Mouse (Mus musculus): ENCODE data around the gene Akap6.

Akap6 gene

DNA sequence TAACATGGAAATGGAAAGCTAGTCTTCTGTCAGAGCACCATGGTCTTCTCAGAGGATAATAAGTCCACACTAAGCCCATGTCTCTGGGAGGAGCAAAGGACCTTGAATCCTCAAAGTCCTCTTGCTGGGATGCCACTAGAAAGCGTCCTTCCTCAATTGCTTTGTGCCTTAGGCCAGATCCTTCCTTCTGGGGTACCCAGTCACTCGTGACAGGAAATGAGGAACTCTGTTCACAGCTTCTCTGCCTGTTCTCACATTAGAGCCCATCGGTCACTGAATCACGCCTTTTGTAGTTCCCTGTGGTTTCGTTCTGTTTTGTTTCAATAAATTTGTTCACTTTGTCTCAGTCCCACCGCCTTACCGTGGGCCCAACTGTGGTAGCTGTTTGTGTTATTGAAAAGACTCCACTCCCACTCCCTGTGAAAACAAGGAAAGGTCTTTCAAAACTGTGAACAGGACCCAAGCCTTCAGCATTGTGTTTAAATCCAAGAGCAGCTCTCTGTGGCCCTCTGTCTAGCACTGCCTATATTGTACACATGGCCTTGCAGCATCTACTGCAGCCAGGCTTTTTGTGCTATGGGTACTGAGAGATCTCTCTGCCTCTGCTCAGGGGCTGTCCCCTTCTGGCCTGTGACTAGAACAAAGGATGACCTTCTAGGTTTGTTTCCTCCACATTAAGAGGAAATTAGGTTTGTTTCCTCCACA lies 151.3 kb downstream of the Akap6 start:
- DNase-seq = no peak

DNA sequence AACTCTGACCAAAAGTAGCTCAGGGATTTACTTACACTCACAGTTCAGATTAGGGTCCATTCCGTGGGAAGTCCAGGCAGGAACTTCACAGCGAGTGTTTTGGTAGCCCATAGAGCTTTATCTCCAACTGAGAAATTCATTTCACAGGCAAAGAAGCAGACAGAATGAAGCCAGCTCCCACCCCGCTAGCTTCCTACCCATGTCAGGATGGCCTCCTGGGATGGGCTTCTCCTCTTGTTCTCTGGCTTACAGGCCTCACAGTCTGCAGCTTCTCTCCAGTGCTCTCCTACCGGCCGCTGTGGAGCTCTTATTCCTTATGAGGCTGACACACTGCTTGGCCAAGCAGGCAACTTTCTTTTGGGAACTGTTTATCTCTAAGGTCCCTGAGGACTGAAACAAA lies 152.0 kb downstream of the Akap6 start:
- DNase-seq = no peak

DNA sequence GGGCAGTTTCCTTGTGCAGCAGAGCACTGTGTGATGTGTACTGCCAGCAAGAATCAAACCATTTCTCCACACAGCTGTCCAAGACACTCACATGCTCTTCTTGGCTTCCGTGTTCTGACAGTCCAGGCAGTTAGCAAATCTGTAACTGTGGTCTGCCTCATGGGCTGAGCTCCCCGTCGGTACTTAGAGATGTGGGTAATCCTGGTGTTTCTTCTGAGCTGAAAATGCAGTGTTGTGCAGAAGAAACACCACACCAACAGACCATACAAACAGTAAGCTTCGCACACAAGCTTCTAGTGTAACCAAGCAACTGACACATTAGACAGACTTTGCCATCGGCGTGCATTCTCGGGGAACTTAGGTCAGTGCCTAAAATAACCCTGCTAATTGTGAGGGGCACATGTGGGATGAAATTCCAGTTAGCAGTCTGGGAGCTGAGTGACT lies 155.1 kb downstream of the Akap6 start:
- no peak for DNase-seq

DNA sequence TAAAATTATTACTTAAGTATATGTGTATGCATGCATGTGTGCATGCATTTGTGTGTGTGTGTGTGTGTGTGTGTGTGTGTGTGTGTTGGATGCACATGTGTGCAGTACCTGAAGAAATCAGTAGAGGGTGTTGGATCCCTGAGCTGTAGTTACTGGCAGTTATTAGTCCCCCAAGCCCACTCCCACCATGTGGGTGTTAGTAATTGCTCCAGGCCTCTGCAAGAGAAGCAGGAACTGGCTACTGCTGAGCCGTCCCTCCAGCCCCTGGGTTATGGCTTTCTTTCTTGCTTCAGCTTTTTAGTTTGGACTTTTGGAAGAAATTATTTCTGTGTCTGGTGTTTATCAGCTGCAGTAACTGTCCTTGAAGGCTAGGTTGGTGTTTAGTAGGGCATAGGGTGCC lies 156.9 kb downstream of the Akap6 start:
- DNase-seq = no peak

DNA sequence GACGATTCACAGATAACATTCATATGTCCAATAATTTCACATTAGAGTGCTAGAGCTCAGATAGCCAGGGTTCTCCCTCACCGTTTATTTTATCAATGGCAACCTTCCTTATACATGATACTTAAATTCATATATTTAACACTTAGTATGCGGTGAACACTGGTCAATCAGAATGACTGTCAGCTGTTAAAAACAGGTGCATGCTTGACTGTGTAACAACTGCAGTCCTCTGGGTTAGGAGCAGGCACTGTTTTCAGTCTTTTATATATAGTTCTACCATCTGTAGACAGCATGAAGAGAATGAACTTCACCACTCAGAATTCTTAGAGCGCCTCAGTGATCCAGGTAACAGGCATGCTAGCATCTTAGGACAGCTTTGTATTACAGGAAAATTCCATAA lies 158.1 kb downstream of the Akap6 start:
- no peak for DNase-seq

DNA sequence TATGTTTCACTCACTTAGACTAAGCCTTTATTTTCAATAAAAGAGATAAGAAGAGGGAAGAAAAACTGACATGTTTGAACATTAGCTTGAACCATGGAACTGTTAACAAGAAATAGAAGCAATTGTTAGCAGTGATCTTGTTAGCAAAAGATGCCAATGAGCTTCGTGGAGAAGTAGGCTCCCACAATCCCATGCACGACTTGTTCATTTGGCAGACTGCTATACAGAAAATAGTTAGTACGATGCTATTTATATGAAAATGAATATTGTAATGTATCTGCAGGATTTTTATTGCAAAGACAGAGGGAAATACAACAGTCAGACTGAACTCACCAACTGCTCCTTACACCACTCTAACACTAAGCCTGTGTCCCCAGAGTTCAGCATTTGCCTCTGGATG lies 162.7 kb downstream of the Akap6 start:
- DNase-seq = no peak

DNA sequence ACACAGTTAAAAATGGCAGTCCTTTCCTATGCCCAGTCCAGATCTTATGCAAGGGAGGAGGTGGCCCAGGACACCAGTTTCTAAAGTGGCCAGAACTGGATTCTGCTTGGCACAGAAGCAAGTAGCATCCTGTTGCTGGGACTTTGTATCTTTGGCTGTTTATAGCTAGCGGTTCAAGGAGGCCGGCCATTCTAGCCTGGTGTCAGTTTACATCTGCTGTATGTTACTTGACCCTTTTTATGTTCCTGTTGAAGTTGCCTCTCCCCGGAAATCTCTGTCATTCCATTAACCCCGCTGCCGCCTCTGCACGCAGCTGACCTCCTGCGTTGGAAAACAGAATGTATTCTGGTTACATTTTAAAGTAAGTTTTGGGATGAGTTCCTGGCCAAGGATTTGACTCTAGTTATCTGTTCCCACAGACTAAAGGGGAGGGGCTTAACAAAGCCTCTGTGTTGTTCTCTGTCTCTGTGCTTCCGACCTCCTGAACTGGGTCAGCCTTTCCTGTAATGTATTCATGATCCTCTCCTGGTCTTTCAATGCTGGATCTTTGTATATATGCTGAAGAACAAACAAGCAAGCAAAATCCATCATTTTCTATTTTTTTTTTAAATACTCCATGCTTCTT lies 168.9 kb downstream of the Akap6 start:
- DNase-seq = no peak

DNA sequence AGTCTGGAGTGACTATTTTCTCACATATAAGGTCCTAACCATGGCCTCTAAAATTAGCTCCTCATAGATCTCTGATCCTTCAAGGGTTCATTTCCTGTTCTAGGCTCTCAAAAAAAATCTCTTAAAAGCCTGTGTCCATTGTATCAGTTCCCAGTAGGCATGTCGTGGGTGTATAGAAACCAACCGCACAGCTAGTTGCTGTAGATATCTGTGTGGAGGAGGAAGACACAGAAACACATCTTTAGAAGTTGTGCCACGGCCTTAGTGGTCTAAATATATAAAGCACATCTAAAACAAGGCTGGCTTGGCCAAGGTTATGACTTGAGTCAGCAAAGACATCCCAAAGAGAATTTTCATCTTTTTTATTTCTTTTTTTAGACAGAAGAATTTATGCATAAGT lies 172.4 kb downstream of the Akap6 start:
- no peak for DNase-seq

DNA sequence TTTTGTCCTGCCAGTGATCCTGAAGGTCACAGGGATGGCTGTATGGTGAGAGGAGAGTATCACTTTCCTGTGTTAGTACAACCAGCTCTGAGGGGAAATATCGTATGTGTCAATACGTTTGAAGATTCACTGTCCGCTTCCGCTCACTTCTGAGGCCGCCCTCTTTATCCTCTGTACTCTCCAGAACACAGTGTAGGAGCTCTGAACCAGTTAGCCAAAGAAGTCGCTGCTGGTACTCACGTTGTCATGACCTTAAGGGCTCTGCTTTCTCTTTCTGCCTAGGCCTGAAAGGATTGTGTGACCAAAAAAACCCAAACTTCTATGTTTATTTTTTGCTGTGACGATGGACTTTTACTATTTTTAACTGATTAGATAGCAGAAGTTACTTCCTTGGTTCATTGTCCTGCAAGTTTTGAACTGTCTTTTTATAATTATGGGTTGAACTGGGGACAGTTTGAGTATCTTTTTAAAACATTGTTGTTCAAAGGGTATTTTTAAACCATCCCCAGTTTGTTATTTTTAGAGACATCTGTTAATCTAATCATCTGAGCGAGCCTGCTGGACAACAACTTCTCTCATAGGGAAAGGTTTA lies 175.2 kb downstream of the Akap6 start:
- DNase-seq = no peak

DNA sequence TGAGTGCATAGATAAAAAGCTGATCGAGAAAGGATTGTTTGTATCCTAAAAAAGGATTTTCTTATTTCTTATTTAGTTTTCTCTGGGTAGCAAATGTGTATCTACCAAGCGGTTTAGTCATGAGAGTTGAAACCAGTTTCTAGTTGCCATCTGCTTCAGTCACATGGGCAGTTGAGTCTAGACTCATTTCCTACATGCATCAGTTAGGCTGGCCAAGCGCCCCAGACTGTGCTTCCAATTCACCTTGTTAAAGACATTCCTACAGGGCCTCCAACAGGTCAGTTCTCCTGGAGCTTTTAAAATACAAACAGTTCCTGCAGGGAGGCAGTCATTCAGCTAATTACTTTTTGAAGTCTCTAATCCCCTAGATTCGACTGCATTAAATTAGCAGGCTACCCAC lies 176.9 kb downstream of the Akap6 start:
- DNase-seq = no peak

DNA sequence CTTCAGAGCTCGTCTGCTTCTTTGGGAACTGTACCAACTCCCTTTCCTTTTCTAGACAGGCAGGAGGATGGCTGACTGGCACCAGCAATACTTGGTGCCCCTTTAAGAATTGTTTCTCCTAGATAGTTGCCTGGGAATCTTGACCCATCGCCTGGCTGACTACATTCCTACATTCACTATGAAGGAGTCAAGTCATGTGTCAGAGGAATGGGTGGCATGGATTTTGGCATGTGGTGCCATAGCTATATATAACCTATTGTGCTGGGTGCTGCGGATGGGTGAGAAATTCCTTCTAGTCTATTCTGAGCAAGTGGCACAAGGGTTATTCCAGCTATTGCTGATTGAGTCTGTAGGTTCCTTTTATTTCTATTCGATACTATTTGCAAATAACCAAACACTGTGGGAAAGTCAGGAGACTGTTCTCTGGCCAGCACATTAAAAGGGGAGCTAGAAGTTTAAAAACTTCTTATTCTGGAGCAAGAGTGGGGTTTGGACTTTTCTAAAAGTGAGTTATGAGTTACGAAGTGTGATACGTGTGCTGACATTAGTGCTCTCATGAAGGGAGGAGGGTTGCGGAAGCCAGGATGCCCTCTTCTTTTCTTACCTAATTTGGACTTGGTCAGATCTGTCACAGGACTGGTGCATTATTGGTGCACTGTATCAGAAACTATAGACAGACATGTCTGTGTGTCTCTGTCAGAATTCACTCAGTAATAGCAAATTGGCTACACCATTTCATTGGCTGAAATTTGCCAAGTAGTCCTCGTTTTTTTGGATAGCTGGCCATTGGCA lies 178.0 kb downstream of the Akap6 start:
- DNase-seq = no peak

DNA sequence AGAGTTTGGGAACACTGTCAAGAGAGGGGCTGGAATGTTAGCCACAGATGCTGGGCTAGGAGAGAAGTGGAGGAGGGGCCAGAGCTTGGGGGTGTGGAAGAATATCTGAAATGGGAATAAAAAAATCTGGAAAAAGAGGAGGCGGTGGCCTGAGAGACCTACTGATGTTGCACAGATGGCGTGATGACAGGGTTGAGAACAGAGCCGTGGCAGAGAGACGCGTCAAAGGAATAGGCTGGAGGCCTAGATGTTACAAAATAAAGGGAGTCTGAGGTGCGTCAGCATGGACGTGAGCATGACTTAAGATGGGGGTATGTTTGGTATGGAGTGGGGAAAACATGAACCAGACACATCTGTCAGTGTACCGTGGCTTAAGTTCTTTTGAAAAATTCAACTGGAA lies 180.1 kb downstream of the Akap6 start:
- no peak for DNase-seq

DNA sequence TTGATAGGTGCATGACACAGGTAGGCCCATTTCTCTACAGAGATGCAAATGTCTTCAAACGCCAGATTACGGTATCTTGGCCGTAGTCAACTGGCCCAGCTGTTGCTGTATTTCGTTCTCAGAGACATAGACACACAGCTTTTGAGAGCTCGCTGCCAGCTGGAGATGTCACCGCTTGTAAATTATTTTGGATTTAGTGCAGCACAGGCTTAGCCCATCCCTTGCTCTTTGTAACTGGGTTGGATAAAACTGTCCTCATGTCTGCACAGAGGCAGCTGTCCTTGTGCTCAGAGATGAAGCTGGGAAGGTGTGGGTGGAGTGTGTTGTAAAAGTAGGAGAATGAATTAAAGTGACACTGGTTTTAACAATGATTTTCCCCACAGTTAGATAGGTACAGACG lies 193.3 kb downstream of the Akap6 start:
- DNase-seq = no peak

DNA sequence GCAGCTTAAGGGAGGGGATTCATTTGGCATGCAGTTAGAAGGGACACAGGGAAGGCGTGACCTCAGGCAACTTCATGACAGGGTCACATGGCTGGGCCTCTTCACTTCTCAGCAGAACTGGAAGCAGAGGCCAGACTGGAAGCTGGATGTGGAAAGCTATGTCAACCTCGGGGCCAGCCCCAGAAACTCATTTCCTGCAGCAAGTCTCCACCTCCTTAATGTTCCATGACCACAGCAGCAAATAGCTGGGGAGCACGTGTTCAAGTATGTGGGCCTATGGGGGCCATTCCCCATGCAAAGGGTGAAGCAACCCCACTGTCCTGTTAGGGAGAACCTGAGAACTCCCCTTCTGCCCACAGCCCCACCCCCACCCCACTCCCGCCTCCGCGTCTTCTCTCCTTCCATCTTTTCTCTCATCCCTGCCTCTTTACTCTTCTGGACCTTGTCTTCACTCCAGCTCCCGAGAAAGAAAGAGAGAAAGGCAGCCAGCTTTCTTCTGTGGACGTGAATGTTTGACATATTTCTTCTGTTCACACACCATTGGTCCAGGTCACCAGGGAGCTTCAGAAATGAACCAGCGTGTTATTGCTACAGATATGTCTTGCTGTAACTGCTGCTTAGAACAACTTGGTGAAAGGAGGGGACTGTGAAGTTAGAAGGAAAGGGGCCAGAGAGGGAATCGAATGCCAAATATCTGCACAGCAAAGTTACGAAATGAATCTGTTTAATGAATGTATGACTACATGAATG lies 194.6 kb downstream of the Akap6 start:
- DNase-seq = no peak

DNA sequence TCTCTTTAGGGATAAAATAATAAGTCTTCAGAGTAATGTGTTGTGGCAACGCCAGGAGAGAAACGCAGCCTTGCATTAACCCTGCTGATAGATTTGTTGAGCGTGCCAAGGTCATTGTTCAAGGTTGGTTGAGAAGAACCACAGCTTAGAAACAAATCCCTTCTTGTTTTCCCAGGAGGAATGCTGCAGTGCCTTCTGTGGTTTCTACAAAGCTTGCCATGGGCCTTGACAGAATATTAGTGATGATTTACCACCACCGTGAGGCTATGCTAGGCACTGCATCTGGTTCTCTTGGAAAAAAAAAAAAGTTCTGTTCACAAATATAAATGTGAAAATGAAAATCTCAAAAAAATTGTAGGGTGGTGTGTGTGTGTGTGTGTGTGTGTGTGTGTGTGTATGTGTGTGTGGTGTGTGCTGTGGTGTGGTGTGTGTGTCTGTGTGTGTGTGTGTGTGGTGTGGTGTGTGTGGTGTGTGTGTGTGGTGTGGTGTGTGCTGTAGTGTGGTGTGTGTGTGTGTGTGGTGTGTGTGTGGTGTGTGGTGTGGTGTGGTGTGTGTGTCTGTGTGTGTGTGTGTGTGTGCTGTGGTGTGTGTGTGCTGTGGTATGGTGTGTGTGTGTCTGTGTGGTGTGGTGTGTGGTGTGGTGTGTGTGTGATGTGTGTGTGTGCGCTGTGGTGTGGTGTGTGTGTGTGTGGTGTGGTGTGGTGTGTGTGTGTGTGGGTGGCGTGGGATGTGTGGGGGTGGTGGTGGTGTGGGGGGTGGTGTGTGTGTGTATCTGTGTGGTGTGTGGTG lies 196.7 kb downstream of the Akap6 start:
- DNase-seq = peak; percentile 46

DNA sequence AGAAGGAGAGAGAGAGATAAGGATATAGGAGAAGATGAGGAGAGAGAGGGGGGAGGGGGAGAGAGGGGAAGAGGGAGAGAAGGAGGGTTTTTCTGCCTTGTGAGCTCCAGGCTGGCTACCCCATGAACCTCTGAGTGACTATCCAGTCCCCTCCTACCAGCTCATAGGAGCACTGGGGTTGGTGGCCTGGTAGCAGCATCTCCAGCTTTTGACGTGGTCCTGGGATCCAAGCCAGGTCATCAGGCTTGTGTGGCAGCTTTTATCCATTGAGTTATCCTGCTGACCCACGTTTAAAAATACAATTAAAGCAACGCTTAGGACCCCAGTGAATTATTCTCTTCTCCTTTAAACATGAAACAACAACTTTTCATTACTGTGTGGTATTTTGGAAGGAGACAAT lies 197.6 kb downstream of the Akap6 start:
- DNase-seq = no peak

DNA sequence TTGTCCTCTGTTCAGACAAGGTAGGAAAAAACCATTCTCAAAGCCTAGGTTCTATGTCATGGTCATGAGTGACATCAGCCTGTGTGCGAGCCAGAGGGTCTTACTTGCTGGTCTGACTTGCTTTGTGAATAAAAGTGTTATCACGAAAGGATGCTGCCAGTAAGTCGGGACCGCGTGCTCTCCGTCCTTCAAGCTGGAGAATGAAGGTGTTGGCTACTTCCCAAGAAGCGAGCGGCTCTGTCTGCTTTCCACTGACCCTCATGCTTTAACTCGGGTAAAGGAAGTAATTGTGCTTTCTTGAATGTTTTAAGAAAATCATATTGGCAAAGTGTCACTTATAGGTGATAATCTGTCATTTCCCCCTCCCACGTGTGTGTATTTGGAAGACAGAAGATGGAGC lies 198.9 kb downstream of the Akap6 start:
- no peak for DNase-seq

DNA sequence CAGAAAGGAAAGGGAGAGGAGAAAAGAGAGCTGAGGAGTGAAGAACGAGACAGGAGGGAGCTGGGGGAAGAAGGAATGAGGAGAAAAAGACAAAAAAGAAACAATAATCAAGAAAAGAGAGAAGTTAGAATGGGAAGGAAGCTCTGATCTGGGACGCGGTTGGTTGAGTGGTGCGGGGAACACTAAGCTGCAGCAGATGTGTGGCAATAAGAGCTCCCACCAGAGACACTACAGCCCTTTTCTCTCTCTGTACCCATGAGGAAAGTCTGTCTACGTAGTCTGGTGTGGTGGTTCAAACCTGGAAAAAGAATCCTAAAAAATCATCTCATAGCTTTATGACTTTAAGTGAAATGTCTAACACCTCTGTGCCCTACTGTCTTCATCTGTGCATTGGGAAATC lies 204.9 kb downstream of the Akap6 start:
- no peak for DNase-seq

DNA sequence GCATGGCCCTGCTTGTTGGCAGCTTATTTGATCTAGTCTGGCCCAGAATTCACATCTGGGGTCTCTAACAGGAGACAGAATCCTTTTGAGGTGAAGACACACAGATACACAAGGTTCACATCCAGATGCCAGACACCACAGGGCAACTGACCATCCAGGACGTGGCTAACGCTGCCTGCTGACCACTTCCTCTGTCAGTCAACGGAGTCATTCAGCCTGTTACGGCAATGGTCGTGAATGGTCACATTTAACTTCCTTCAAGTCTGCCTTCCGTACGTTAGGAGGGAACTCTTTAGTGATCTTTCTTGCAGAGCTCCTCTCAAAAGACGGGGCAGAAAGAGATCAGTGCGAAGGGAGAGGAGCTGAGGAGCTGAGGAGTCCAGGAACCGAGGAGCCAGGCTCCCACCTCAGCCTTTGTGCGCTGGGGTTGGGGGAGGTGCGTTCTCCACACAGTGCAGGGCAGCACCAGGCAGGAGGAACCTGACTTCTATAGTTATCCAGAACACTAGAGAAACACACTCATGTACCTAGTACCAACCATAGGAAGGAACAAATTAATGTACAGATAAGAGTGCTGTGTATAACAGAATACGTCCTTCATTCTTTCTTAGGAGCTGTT lies 209.4 kb downstream of the Akap6 start:
- no peak for DNase-seq

DNA sequence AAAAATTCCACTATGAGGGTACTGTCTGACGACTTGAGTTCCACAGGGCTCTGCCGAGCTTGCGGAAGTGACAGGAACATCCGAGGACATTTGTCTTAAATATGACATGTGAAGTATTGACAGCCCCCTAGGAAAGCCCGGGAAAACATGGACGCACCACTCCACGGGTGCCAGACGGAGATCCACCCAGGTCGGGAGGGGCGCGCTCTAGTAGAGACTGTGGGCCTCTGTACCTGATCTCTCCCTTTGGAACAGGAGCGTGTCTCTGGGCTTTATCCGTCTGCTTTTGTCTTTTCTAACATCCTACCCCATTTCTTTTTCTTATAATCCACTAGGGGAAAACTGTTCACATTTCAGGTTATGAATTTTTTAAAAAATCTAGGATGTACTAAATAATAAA lies 211.2 kb downstream of the Akap6 start:
- no peak for DNase-seq

DNA sequence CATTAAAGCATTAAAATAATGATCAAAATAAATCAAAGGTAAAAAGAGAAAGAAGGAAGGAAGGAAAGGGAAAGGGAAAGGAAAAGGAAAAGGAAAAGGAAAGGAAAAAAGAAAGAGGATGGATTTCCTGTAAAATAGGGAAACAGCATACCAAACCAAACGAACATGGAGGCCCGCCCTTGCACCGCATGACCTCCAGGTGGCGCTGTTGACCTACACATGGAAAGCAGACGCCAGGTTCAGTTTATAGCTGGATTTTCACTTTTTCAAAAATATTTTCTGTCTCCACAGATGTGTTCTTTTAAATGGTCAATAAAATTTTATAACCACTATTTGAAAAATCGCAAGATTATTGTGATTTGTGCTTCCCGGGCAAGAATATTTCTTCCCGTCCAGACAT lies 211.6 kb downstream of the Akap6 start:
- DNase-seq = peak; percentile 62

DNA sequence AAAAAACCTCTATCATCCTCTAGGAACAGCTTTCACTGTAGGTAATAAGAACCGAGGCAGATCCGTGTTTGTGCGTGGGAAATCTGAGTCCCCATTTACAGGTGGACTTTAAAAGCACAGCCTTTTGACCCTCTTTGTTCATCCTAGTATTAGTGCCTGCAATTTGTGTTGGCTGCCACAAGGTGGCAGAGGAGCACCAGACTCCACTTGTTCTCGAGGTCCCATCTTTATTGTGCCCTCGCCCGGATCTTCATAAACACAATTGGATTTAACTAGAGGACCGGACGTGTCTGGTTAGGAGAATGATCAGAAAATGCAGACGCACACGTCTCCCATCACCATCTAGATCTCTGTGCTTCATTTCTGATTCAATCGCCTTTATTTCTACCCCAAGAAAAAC lies 219.8 kb downstream of the Akap6 start:
- no peak for DNase-seq
